Mouse (Mus musculus): ENCODE results near the gene Syncrip. TPM values are rescaled to one million over a fixed set of nuclear protein-coding genes. Genes with fewer than 3 reads are reported as not detected.
"Not testable (repeated sequence)": the region's sequence is repeated elsewhere in the genome, so short reads cannot be mapped to it uniquely, and the experiment has no call there.

Syncrip gene
- polyA plus RNA-seq, 1 experiment from 2014 or later: 88.7 TPM

DNA sequence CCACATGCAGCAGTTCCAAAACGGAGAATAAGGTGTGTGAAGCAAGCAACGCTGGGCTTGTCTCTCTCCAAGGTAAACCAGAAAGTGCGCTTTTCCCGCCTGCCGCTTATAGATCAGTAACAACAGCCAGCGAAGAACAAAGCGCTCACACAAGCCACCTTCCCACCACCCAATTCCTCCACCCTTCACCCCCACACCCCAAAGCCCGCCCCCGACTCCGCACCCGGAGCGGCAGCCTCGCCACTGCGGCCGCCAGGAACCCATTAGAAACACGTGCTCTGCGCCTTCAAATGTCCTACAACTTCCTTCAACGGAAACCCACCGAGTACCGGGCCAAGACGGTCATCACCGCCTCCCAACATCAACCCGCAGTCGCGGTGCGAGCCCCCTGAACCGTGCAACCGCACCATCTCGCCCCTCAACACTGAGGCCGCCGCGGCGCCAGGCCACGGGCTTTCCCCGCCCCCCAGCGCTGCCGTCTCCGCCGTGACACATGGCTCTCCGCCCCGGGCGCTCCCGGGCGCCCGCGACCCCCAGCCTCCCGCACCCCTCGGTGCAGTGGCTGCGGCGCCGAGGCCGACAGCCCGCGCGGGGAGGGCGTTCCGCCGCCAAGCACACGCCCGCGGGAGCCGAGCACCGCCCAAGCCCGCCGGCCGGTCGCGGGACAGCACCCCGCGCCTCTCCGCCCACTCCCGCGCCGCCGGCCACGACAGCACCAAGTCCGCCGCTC is 1.1 kb downstream of the Syncrip start:
- H3K9ac ChIP-seq: peak overlapping the region; percentile 98
- H3K36me3 ChIP-seq: no peaks in the 10 kb centered on the region
- H3K4me2 ChIP-seq: peak overlapping the region; percentile 68
- no peaks in the 10 kb centered on the region for H3K27me3 ChIP-seq (replicated peaks)
- no peaks in the 10 kb centered on the region for H3K9me3 ChIP-seq
- peak overlapping the region; percentile 99 for H3K4me3 ChIP-seq (replicated peaks)
- ATAC-seq (ENCODE audit: insufficient read depth, low FRiP score, low read depth): peak; percentile 2
- peak overlapping the region; percentile 98 for H3K27ac ChIP-seq
- WGBS: under 1% methylated on average over 76 of the region's 78 CpGs
- peaks cover 4% of the 10 kb centered on the region; the same call in 1 of the 2 replicates for H3K4me1 ChIP-seq

DNA sequence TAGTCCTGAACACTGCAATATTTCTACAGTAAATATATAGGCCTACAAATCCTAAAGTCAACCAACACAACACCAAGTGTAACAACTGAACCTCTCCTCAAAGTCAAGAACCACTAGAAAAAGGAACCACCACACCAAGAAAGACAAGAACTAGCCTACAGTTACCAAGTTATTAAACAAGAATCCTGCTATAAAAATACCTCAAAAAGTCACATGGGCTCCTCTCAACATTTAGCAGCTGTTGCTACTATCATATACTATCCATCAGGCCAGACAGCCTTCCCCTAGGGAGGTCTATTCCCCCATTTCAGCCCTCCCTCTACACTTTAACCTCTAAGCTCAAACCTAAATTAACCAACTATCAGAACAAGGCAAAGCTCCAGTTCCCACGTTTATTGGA is 2.3 kb downstream of the Syncrip start:
- H3K4me1 ChIP-seq: peaks cover 4% of the 10 kb centered on the region; the same call in 1 of the 2 replicates
- 0% methylated on average over 1 of the region's 1 CpGs for WGBS
- no peaks in the 10 kb centered on the region for H3K9me3 ChIP-seq
- ATAC-seq (ENCODE audit: insufficient read depth, low FRiP score, low read depth): no peak
- no peak overlapping the region for H3K9ac ChIP-seq
- H3K4me2 ChIP-seq: peak overlapping the region; percentile 68
- no peaks in the 10 kb centered on the region for H3K36me3 ChIP-seq
- H3K27me3 ChIP-seq (replicated peaks): no peaks in the 10 kb centered on the region
- peak overlapping the region; percentile 99 for H3K4me3 ChIP-seq (replicated peaks)
- no peak overlapping the region for H3K27ac ChIP-seq

DNA sequence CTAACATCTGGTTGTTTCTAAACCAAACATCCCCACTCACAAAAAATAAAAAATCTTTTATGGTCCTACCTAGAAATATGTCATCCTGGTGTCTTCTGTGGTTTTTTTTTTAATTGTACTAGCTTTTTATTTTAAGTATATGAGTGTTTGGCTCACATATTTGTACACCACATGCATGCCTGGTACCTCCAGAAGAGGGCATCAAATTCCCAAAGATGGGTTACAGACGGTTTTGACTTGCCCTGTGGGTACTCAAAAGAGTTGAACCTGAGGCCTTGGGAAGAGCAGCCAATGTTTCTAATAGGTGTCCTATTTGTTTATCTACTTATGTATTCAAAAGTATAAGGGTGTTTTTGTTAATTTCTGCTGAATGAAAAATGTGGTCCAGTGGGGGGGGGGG is 6.2 kb downstream of the Syncrip start:
- H3K9me3 ChIP-seq: no peaks in the 10 kb centered on the region
- H3K27ac ChIP-seq: no peak overlapping the region
- no peak overlapping the region for H3K9ac ChIP-seq
- 52% methylated on average over 1 of the region's 1 CpGs for WGBS
- H3K27me3 ChIP-seq (replicated peaks): no peaks in the 10 kb centered on the region
- H3K4me2 ChIP-seq: no peak overlapping the region
- ATAC-seq (ENCODE audit: insufficient read depth, low FRiP score, low read depth): no peak
- H3K36me3 ChIP-seq: peaks cover 18% of the 10 kb centered on the region
- no peak overlapping the region for H3K4me3 ChIP-seq (replicated peaks)
- peaks cover 4% of the 10 kb centered on the region; the same call in 1 of the 2 replicates for H3K4me1 ChIP-seq

DNA sequence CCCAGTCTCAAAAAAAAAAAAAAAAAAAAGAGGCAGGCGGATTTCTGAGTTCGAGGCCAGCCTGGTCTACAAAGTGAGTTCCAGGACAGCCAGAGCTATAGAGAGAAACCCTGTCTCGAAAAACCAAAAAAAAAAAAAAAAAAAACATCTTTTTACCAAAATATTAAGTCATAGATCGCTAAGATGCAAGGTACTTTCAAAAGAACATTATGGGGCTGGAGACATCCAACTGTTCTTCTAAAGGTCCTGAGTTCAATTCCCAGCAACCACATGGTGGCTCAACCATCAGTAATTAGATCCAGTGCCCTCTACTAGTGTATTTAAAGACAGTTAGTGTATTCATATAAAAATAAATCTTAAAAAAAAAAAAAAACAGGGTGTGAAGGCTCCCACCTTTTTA is 21.4 kb downstream of the Syncrip start:
- not testable (repeated sequence) for ATAC-seq (ENCODE audit: insufficient read depth, low FRiP score, low read depth); H3K27ac ChIP-seq; H3K4me1 ChIP-seq; H3K9ac ChIP-seq; H3K9me3 ChIP-seq; H3K27me3 ChIP-seq (replicated peaks); H3K4me2 ChIP-seq; H3K4me3 ChIP-seq (replicated peaks)
- peaks cover 23% of the 10 kb centered on the region for H3K36me3 ChIP-seq
- 89% methylated on average over 2 of the region's 4 CpGs for WGBS

DNA sequence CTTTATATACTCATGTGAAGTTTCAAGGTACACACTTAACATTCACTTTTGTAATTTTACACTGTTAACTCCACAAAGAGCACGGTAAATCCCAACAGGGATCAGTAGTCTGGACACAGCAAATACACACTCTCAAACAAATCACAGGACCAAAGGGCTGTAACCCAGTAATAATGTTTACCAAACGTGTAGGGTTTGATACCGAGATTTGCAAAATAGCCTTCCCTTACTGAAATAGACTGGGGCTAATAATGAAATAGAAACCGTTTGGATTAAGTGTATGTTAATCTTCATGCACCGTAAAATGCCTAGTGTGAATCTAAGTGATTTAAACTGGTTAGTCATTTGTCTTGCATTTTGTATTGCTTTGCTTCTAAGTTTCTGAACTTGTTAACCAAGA is 42.4 kb downstream of the Syncrip start:
- 21% methylated on average over 5 of the region's 5 CpGs for WGBS
- Histone ChIP-seq H3K9me3 (no peaks in the 10 kb centered on the region), H3K4me3 (replicated peaks) (no peak overlapping the region), H3K4me2 (no peak overlapping the region), H3K9ac (no peak overlapping the region), H3K27ac (no peak overlapping the region), H3K4me1 (no peaks in the 10 kb centered on the region; the same call in 1 of the 2 replicates), H3K27me3 (replicated peaks) (no peaks in the 10 kb centered on the region), H3K36me3 (peaks cover 5% of the 10 kb centered on the region; the same call in 1 of the 2 replicates)
- ATAC-seq (ENCODE audit: insufficient read depth, low FRiP score, low read depth): no peak

DNA sequence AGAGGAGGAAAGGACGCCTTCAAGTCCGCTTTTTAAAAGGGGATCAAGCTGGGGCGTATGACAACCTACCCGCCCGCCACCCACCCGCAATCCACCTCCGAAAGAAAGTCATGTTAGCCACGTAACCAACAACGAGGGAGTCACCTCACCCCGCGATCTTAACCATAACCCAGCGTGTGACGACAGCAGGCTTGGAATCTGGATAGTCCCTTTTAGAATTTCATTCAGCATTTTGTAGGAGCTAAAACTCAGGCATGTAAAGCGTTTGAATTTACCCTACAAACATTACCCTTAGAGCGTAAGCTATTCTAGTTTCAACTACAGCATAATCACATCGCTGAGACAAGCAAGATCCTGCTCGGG is 43.2 kb downstream of the Syncrip start:
- no peak; the same call in 1 of the 2 replicates for ATAC-seq (ENCODE audit: insufficient read depth, low FRiP score, low read depth)
- H3K4me1 ChIP-seq: no peaks in the 10 kb centered on the region; the same call in 1 of the 2 replicates
- 0 out of 2 replicates have a peak, but pooled peaks cover under 1% of the 10 kb centered on the region for H3K36me3 ChIP-seq
- H3K9ac ChIP-seq: peak overlapping the region; percentile 40; the same call in 1 of the 2 replicates
- peak overlapping the region; percentile 94 for H3K27ac ChIP-seq
- WGBS: under 1% methylated on average over 17 of the region's 17 CpGs
- H3K4me2 ChIP-seq: peak overlapping the region; percentile 75
- no peaks in the 10 kb centered on the region for H3K27me3 ChIP-seq (replicated peaks)
- H3K4me3 ChIP-seq (replicated peaks): peak overlapping the region; percentile 73
- no peaks in the 10 kb centered on the region for H3K9me3 ChIP-seq

DNA sequence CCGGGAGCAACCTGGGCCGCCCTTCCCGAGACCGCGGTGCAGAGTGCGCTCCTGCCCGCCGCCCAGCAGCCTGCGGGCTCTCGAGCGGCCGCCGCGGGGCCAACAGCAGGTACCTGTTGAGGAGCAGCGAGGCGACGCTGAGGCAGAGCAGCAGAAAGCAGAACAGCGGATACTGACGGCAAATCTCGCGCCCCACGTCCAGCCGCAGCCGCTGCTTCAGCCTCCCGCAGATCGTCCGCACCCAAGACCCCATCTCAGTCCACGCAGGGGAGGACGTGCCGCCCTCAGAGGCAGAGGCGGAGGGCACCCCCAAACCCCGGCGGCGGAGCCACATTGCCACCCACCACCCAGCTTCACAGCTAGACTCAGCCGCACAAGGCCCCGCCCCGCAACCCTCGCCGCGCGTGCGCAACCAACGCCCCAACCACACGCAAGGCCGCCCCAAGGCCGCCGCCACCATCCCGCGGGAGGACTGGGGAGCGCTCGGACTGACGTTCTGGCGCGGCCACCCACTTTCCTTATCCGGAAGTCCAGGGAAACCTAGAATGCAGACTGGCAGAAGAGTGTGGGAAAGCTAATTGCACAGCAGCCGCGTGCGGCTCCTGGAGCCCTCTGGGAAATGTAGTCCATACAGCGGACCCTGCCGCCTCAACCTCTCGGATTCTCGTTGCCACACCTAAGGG is 43.7 kb downstream of the Syncrip start, which contains the start of gene Snx14:
Gene Snx14 (minus strand): TSS at position 404 of the 683 bp plus-strand sequence.
- Histone ChIP-seq H3K4me2 (peak within 1 kb of the TSS; percentile 75), H3K36me3 (no peaks in the 10 kb centered on the region), H3K4me1 (no peaks in the 10 kb centered on the region; the same call in 1 of the 2 replicates), H3K27me3 (replicated peaks) (no peaks in the 10 kb centered on the region), H3K4me3 (replicated peaks) (peak within 1 kb of the TSS; percentile 73), H3K9ac (peak within 1 kb of the TSS; percentile 70), H3K9me3 (no peaks in the 10 kb centered on the region), H3K27ac (peak within 1 kb of the TSS; percentile 94)
- peak; percentile 97 for ATAC-seq (ENCODE audit: insufficient read depth, low FRiP score, low read depth)
- under 1% methylated on average over 60 of the region's 62 CpGs for WGBS

DNA sequence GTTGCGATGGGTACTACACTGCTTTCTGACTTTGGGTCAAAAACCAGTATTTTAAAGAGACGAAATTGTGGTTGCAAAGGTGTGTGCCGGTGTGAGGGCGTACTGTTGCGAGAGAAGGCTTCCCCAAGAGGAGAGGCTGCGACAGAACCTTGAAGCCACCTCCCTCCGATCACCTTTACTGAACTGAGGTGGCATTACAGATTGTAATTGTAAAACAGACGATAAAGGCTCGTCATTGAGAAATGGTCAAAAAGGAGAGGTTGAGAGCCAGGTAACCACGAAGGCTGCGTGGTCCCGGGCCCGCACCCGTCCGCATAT is 44.2 kb downstream of the Syncrip start:
- Histone ChIP-seq H3K4me2 (peak overlapping the region; percentile 75), H3K27me3 (replicated peaks) (no peaks in the 10 kb centered on the region), H3K4me3 (replicated peaks) (peak overlapping the region; percentile 73), H3K27ac (peak overlapping the region; percentile 94), H3K4me1 (no peaks in the 10 kb centered on the region; the same call in 1 of the 2 replicates), H3K9ac (peak overlapping the region; percentile 70), H3K9me3 (no peaks in the 10 kb centered on the region), H3K36me3 (no peaks in the 10 kb centered on the region)
- ATAC-seq (ENCODE audit: insufficient read depth, low FRiP score, low read depth): peak; percentile 7; the same call in 1 of the 2 replicates
- WGBS: 1% methylated on average over 15 of the region's 15 CpGs

DNA sequence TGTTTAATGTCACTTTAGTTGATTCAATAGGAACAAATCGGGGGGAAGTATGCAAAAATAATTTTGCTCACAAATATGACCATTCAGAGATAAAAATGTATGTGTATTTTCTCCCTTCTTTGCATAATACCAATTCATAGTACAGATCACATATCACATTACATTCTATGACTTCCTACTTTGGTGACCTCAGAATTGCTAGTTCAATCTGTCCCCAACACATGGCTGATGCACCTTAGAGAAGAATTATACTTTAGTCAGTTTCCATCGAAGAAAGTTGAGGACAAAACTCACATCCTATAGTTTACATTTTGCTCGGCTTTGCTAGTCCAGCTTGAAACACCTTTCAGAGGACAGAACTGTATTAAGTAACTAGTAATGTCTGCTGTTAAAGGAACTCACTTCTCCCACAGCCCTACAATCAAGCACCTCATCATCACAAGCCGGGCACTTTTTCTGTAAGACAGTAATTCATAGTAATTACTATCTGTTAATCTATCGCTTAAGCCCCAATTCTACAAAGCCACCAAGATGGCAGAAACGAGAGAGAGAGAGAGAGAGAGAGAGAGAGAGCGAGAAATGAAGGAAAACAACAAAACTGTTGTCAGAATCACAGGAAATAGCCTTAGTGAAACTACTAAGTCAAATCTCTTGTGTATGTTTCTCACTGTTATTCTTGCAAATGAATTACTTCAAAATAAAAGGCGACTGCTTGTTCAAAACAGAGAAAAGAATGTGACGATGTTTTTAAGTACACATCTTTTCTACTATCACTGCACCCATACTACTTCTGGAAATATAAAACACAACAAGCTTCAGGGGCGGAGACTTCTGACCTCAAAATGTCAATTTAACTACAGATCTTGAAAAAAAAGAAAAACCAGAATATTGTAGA is 44.8 kb downstream of the Syncrip start:
- H3K4me2 ChIP-seq: peak overlapping the region; percentile 75
- peak overlapping the region; percentile 70; the same call in 1 of the 2 replicates for H3K9ac ChIP-seq
- ATAC-seq (ENCODE audit: insufficient read depth, low FRiP score, low read depth): no peak
- H3K4me1 ChIP-seq: no peaks in the 10 kb centered on the region; the same call in 1 of the 2 replicates
- H3K36me3 ChIP-seq: no peaks in the 10 kb centered on the region
- no peaks in the 10 kb centered on the region for H3K27me3 ChIP-seq (replicated peaks)
- H3K9me3 ChIP-seq: no peaks in the 10 kb centered on the region
- H3K27ac ChIP-seq: peak overlapping the region; percentile 94; the same call in 1 of the 2 replicates
- WGBS: 45% methylated on average over 10 of the region's 10 CpGs
- peak overlapping the region; percentile 73 for H3K4me3 ChIP-seq (replicated peaks)

DNA sequence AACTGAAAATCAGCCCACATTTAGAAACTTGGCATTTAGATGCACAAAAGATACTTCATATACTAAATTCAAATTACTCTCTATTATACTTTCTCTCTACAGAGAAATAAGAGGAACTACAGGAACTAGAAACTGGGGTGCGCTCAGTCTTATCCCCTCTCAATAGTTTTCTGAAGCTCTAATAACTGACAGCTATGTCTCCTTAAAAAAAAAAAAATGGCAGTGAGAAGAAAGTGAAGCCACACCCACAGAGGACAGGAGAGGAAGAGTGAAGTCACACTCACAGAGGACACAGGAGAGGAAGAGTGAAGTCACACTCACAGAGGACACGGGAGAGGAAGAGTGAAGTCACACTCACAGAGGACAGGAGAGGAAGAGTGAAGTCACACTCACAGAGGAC is 58.0 kb downstream of the Syncrip start:
- H3K9me3 ChIP-seq: no peaks in the 10 kb centered on the region
- ATAC-seq (ENCODE audit: insufficient read depth, low FRiP score, low read depth): no peak
- H3K4me1 ChIP-seq: no peaks in the 10 kb centered on the region
- H3K27me3 ChIP-seq (replicated peaks): no peaks in the 10 kb centered on the region
- H3K27ac ChIP-seq: no peak overlapping the region
- no peak overlapping the region for H3K4me2 ChIP-seq
- no peak overlapping the region for H3K4me3 ChIP-seq (replicated peaks)
- no peak overlapping the region for H3K9ac ChIP-seq
- 0 out of 2 replicates have a peak, but pooled peaks cover 4% of the 10 kb centered on the region for H3K36me3 ChIP-seq
- 85% methylated on average over 2 of the region's 2 CpGs for WGBS

DNA sequence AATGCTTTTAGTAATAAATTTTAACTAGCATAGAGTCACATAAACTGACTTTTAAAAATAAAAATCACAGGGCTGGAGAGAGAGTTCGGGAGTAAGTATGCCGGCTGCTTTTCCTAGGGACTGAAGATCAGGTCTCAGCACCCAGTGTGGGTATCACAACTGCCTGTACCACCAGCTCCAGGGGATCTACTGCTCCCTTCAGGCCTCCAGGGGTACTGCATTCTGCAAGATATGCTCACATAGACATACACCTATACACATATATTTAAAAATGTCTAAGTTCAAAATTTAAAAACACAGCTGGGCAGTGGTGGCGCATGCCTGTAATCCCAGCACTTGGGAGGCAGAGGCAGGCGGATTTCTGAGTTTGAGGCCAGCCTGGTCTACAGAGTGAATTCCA is 59.9 kb downstream of the Syncrip start:
- Histone ChIP-seq H3K9me3 (no peaks in the 10 kb centered on the region), H3K36me3 (0 out of 2 replicates have a peak, but pooled peaks cover 4% of the 10 kb centered on the region), H3K4me1 (no peaks in the 10 kb centered on the region), H3K4me2 (no peak overlapping the region), H3K27me3 (replicated peaks) (no peaks in the 10 kb centered on the region), H3K4me3 (replicated peaks) (no peak overlapping the region), H3K9ac (no peak overlapping the region), H3K27ac (no peak overlapping the region)
- no peak for ATAC-seq (ENCODE audit: insufficient read depth, low FRiP score, low read depth)
- 93% methylated on average over 4 of the region's 4 CpGs for WGBS

All from stomach, embryonic 15.5 days (tissue).